Mouse (Mus musculus): ENCODE measurements around the gene Slc9a9. TPM values are rescaled to one million over a fixed set of nuclear protein-coding genes. Genes with fewer than 3 reads are reported as not detected.

Slc9a9 gene
- polyA plus RNA-seq, 1 experiment: 4.0 TPM

GRCm38 (mm10) chr9:95279590-95280344, 610.1 kb downstream of the Slc9a9 start:
- 34% methylated on average over 10 of the region's 10 CpGs for WGBS
- DNase-seq: no peak

More at GRCm38 (mm10) chr9:95279590-95280344, 610.1 kb downstream of the Slc9a9 start:
- no peak overlapping the region for H3K4me3 ChIP-seq (replicated peaks; ENCODE audit: extremely low read depth, low read depth, low read length)
- H3K4me1 ChIP-seq (ENCODE audit: control insufficient read depth, insufficient read depth, low read length): no peaks in the 10 kb centered on the region
- TF ChIP-seq CTCF (IDR thresholded peaks at IDR 0.05; ENCODE audit: insufficient read depth, low read length): no peak
- TF ChIP-seq POLR2A (IDR thresholded peaks at IDR 0.05; ENCODE audit: borderline replicate concordance, extremely low read depth, low read depth, low read length): no peak

Other genes with a start within 250 kb of the Slc9a9 start
- gene 1190002N15Rik, start 131.8 kb upstream of the Slc9a9 start, polyA plus RNA-seq (2012; rRNA removed): 52.6 and 60.7 TPM in 2 replicates